Mouse (Mus musculus): ENCODE measurements around the gene Trim60.

DNA sequence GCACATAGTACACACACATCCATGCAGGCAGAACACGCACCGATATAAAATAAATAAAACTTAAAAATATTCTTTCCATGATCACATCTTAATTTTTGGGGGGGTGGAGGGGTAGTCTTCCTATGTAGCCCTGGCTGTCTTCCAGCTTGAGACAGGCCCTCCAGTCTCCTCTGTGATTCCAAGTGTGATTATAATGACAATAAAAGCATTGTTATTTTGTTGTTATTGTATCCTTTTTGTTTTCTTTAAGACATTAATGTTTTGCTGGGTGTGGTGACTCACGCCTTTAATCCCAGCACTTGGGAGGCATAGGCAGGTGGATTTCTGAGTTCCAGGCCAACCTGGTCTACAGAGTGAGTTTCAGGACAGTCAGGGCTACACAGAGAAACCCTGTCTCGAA, 29.4 kb upstream of the Trim60 start:
- TF ChIP-seq POLR2A (IDR thresholded peaks at IDR 0.05; ENCODE audit: low read depth, low read length) (no peak), CTCF (IDR thresholded peaks at IDR 0.05; ENCODE audit: extremely low read depth, insufficient read depth, insufficient read length, insufficient replicate concordance) (no peak)
